Mouse (Mus musculus) ES-E14 (cell line): ENCODE results near the gene Vat1.

Experiments
- CHD2 ChIP-seq: IDR thresholded peaks from 2 replicates; pipeline ENCODE4 v1.6.1; 2014; ENCODE audit warnings: mild to moderate bottlenecking, low read depth, low read length, inconsistent platforms
- MAFK ChIP-seq: IDR thresholded peaks from 2 replicates; pipeline ENCODE4 v1.6.1; 2014; ENCODE audit warnings: mild to moderate bottlenecking, low read depth, low read length, inconsistent platforms; ENCODE audit not compliant: insufficient read depth
- ZC3H11A ChIP-seq: IDR thresholded peaks from 2 replicates; pipeline ENCODE4 v1.6.1; 2012; ENCODE audit warnings: low read depth, mild to moderate bottlenecking, inconsistent platforms, low read length, borderline replicate concordance
- ZNF384 ChIP-seq: IDR thresholded peaks from 2 replicates; pipeline ENCODE4 v1.6.1; 2012; ENCODE audit warnings: low read depth, low read length, inconsistent platforms

DNA sequence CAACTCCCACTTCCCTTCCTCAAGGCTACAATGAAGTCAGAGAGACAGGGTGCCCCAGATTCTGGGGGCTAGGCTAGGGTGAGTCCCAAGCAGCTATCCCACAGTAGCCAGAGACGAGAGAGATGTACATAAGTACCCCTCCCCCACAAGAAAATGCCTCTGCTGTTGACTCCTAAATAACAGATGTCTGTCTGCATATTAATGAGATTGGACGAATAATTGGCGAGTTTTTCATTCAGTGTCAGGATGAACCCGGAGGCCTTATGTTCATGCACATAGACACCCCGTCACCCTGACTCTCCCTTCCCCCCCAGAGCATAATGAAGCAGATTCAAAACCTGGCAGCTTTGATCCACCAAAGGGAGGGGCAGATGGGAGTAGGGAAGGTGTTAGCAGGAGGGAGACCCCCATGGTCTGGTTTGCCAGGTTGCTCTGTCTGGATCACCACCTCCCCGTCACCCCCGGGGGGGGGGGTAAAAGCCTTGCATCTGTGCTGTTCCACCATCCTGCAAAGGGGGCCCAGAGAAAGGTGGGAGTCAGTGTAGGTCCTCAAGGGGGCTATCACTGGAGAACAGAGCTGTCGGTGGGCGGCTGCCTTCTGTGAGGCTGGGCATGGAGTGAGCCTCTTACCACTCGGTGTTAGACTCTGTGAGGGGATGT lies 11.7 kb upstream of the Vat1 start:
- TF ChIP-seq MAFK (no peak), ZNF384 (no peak), ZC3H11A (no peak), CHD2 (no peak)
